Mouse (Mus musculus) kidney, postnatal 36 days (tissue): ENCODE data around the gene Spock3.
"Not testable (repeated sequence)": the region's sequence is repeated elsewhere in the genome, so short reads cannot be mapped to it uniquely, and the experiment has no call there.

ENCODE experiments used
- DNase-seq, 2 experiments: peaks; one replicate each; pipeline ENCODE4 v3.0.0; 2021 to 2022; ENCODE audit warnings: mixed read lengths in 2 of 2

Spock3 gene

DNA sequence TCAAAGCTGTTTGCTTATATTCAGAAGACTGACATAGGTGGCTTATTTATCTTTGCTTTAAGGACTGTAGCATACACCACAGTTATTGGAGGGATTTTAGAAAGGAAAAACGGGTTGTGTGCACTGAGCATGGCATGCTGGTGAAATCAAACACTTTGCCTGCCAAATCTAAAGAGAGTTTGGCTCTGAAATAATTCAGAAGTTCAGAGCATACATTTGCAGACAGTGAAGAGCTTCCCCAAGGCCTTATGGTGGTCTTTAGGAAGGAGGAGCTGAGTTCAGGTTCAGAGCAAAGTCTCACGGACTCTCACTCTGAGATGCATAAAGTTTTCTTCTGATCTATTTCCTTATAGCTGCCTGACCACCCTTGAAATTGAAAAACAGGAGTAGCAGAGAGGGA, at the start of gene Spock3:
Spock3 (plus strand) TSS at position 301 of the 400 bp plus-strand sequence.
- no peak for DNase-seq

GRCm38 (mm10) chr8:62951173-62952134, 645 bp downstream of the Spock3 start:
- no peak for DNase-seq

- DNase-seq, result no peak
Measured at GRCm38 (mm10) chr8:62952481-62952880, 1.7 kb downstream of the Spock3 start.

DNA sequence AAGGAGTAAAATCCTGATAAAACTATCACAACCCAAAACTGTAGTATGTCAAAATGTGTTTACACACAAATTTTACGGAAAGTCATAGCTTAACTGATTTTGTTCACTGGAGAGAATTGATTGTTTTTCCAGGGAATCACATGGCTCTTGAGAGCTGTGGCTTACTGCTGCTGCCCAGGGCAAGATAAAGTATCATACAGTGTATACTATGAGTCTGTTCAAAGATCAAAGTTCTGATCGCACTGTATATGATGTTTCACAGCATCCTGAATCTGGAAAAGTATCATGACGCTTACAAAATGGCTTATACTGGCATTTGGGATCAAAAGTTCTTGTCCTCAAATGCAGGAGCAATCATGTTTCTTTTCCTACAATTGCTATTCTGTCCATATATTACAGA, 11.8 kb downstream of the Spock3 start:
- no peak for DNase-seq

DNA sequence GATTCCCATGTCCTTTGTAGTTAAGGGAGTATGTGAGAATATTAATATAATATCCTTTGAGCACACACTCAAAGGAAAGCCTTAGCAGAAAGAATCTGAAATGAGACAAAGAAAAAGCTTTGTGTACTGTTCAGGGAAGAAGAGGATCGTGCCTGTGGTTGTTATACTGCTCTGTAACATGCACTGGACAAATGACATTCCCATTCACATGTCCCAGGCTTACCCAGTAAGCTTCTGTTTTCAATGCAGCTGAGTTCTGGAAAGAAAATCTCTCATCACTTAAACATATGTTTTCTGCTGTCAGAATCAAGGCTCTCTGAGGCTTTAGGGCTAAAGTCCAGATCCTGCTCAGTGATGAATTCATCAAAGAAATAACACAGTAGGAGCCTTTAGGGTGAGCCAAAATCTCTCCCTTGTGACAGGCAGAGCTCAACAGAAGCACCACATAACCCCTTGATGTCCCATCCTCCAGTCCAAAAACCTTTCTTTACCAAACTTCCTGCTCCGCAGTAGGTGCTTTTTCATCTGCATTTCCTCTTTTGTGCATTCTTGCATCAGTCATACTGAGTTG, 19.1 kb downstream of the Spock3 start:
- no peak for DNase-seq

DNA sequence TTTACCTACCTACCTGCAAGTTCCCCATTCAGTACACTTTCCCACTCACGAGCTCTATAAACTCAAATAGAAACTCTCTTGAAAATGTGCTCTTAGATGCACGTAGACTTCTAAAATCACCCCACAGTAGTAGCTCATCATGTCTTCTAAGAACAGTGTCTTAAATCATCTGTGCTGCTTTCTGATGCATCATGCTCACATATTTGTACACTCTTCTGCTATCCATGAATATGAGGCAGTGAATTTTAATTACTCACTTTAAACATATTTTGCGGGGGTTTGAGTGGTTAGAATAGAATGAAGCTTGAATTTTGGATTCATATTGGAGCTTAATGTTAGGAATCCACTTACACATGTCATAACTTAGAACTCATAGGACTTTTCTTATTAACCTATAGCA, 138.2 kb downstream of the Spock3 start:
- DNase-seq, result no peak

- no peak for DNase-seq
Measured at GRCm38 (mm10) chr8:63098200-63098599, 147.4 kb downstream of the Spock3 start.

DNA sequence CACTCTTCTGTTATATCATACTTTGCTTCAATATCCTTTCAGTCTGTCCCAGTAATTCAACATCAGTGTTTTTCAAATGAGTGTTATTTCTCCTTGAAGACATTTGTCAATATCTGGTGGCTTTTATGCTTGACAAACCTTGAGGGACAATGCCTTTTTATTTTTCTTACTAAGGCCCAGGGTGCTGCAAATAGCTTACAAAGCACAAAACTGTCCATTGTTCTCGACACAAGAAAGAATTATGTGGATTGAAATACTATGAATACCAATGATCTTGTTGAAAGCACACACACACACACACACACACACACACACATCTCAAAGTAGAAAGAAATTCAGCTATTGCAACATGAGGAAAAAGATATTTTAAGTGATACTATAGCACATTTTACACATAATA, 159.0 kb downstream of the Spock3 start:
- no peak for DNase-seq

DNA sequence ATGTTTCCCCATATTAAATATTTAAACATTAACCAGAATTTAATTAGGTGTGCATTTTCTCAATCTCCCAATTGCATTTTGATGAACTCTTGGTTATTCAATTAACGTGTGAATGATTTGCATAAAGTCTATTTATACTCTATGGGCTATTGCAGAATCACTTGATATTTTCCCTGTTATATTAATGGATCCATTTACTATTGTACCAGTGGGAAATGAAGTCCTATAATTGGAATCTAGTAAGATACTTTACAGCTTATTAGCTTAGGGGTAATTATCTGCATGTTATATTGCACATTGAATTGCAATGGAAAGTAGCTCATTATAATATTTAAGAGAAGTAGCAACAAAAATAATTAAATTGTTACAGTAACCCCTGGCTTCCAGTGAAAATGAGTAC, 162.1 kb downstream of the Spock3 start:
- no peak for DNase-seq

DNA sequence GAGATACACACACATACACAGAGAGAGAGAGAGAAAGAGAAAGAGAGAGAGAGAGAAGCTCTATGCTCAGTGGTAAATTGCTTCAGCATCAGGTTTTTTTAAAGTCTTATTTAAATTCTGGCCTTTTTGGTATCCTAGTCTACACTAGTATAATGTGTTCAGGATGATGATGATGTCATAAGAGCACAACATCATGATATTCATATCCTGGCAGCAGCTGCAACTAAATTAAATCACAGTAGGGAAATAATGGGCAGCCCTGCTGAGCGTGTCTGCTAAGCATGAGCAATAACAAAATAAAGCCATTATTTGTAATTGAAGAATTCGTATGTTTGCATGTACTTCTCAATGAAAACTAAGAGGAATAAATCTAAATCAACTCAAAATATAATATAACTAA, 169.7 kb downstream of the Spock3 start:
- DNase-seq, result no peak

DNA sequence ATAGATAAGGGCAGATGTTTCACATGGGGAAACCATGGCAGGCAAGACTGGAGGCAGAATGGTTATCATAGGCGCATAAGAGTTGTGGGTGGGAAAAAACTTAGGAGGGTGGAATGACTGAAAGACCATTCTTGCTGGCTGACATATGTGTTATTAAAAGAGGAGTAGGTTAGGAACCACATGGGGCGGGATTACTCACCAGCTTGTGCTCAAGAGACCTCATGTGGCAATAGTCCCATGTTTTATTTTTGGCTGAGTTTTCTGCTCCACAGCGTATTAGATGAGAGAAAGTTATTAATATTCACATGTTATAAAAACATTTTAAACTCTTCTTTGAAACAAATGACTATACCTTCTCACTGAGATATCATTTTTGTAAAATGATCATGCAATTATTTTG, 184.6 kb downstream of the Spock3 start:
- no peak for DNase-seq

DNA sequence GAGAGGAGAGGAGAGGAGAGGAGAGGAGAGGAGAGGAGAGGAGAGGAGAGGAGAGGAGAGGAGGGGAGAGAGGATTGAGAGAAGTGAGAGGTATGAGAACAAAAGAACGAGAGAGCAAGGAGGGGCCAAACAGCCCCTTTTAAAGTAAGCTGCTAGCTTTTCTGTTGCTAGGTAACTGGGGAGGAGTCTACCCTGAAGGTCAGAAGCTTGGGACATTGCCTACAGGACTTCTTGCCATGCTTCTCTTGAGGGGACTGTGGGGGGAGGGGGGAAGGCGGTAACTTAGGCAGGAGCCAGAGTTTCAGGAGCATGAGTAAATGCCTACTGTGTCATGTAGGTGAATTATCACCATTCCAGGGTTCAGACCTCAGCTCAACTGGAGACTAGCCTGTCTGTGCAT, 213.1 kb downstream of the Spock3 start:
- DNase-seq, result not testable (repeated sequence)

DNA sequence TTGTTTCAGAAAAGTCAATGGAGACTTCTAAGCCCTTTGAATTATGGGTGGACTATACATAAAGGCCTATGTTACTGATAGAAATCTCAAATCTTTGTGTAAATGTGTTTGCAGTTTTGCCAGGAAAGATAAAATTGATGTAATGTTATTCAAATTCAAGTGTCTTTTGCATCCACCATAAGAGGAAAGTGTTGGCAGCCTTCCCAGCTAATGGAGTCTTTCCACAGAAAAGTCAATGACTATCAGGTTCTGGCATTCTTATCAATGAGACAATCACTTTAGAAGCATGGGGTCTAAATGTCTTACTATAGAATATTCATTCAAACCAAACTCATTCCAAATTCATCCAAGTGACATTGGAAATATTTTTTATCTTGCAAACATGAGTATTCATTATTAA, 214.5 kb downstream of the Spock3 start:
- no peak for DNase-seq

GRCm38 (mm10) chr8:63169956-63170355, 219.1 kb downstream of the Spock3 start:
- DNase-seq, result no peak

GRCm38 (mm10) chr8:63181272-63181671, 230.5 kb downstream of the Spock3 start:
- DNase-seq, result no peak

DNA sequence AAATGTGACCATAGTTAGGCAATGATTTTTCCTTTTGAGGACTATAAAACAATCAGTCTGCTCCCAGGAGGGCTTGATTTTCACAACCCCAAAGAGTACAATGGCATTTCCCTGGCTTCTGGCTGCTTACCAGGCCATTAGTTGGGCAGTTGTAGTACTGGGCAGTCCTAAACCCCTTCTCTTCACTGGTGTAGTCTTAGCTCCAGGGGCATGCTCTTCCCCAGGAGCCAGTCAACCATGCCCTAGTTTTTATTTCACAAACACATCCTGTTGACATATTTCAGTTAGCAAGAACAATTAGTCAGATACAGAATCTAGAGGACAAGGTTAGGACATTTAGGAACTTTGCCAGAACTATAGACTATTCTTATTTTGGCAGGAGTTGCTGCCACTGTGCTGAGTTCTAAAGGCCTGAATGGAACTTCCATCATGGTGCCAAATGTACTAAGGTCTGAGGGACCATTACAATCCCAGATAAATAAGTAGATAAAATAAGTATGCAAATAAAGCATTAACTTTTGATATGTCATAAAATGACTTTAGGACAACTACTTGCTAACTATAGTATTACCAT, 308.1 kb downstream of the Spock3 start:
- DNase-seq, result no peak

GRCm38 (mm10) chr8:63262516-63262915, 311.7 kb downstream of the Spock3 start:
- DNase-seq, result no peak

GRCm38 (mm10) chr8:63335366-63335765, 384.6 kb downstream of the Spock3 start:
- no peak for DNase-seq

GRCm38 (mm10) chr8:63368580-63368979, 417.8 kb downstream of the Spock3 start:
- no peak for DNase-seq

GRCm38 (mm10) chr8:63397659-63398058, 446.9 kb downstream of the Spock3 start:
- no peak for DNase-seq
